Mouse (Mus musculus): ENCODE results near the gene Edar.
A peak's percentile ranks its signal among the peaks of the same experiment; 100 is the strongest.

The Edar gene

GRCm38 (mm10) chr10:58600151-58600550 lies 75.3 kb downstream of the Edar start:
- DNase-seq: no peak

GRCm38 (mm10) chr10:58595821-58596220 lies 79.6 kb downstream of the Edar start:
- no peak for DNase-seq

- no peak for DNase-seq
These were observed 80.3 kb downstream of the Edar start for GRCm38 (mm10) chr10:58595197-58595596.

- DNase-seq: no peak
These were observed 81.0 kb downstream of the Edar start for GRCm38 (mm10) chr10:58594486-58594885.

DNA sequence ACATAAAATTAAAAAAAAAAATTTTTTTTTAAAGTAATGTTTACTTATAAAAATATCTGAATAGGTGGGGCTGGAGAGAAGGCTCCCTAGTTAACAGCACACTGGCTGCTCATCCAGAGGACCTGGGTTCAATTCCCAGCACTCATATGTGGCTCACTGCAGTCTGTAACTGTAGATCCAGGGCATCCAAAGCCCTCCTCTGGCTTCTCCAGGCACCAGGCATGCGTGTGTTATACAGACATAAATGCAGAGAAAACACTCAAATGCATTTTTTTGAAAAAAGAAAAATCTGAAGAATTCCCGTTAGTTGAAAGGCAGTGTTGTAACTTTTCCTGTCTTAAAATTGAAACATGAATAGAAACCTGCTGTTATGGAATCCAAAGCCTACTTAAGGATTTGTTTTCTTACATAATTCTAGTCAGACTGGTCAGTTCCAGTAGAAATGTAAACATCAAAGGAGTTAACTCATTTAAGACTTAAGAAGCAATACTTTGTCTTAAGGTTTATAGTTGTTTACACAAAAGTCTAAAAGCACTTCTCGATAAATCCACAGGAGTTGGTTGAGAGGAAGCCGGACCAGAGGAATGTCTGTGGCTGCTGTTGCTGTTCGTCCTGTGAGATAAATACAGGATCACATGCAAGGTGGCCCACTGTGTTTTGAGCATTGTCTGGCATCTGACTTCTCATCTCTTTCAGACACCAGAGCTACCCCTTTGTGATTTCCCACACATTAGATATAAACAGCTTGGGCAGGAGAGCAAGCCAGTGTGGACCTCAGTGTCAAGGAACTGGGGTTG lies 89.8 kb downstream of the Edar start:
- DNase-seq: no peak

DNA sequence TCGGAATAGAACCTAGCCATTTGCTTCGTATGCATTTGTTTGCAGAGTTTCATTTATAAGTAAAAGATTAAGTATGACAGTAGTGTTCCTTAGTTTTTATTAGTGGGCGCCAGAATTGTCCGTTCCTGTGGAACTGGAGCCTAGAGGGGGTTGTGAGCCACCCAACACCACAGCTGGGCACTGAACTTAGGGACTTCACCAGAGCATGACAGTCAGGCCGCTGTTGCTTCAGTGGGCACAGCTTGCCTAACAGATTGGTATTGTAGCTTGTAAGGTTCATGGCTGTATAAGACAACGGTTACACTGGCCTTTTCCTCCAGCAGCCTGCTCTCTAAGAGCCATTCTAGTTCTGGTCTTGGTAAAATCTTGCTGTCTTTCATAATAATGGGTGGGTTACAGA lies 114.9 kb downstream of the Edar start:
- peak; percentile 19 for DNase-seq

GRCm38 (mm10) chr10:58559901-58560300 lies 115.6 kb downstream of the Edar start:
- peak; percentile 53 for DNase-seq

DNA sequence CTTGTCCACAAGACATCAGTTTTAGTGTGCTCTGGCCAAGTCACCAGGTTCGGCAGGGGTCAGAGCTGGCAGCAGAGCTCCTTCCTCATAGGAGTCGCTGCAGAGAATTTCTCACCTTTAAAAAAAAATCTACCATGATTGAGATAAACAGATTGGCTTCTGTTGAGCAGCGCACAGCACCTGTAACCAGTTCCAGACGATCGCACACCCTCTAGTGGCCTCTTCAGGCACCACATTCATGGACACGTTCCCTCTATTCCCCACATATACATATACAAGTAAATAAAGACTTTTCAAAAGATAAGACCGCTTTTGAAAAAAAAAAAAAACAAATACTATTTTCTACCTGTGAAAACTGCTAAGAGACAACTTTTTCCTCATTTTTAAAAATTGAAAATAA lies 116.4 kb downstream of the Edar start:
- DNase-seq: peak; percentile 71

GRCm38 (mm10) chr10:58554693-58555387 lies 120.6 kb downstream of the Edar start:
- no peak for DNase-seq

Data from kidney, postnatal 10 days (tissue).